Mouse (Mus musculus): ENCODE measurements at regions not wholly inside any gene's neighbourhood (a gene's known extent, or its start where the extent isn't known, plus 50 kb on each side); places are given as distances from the start of the nearest gene placed in this dataset.
"Not testable (repeated sequence)": the region's sequence is repeated elsewhere in the genome, so short reads cannot be mapped to it uniquely, and the experiment has no call there.

GRCm38 (mm10) chr2:171985813-171986572 is 57.3 kb downstream of the Cbln4 start:
- DNase-seq (ENCODE audit: low spot score in 2 of 2), result no peak

- DNase-seq (ENCODE audit: low spot score in 2 of 2), result no peak
These were observed 73.9 kb downstream of the Cbln4 start for GRCm38 (mm10) chr2:171969311-171969905.

GRCm38 (mm10) chr2:171946569-171947250 is 96.6 kb downstream of the Cbln4 start:
- DNase-seq (ENCODE audit: low spot score in 2 of 2), result no peak

GRCm38 (mm10) chr2:171942671-171943070 is 100.6 kb downstream of the Cbln4 start:
- no peak for DNase-seq (ENCODE audit: low spot score in 2 of 2)

- DNase-seq (ENCODE audit: low spot score in 2 of 2), result no peak
These were observed 107.5 kb downstream of the Cbln4 start for GRCm38 (mm10) chr2:171935646-171936325.

GRCm38 (mm10) chr2:171920960-171921359 is 122.3 kb downstream of the Cbln4 start:
- DNase-seq (ENCODE audit: low spot score in 2 of 2), result no peak

- DNase-seq (ENCODE audit: low spot score in 2 of 2), result no peak
These were observed 156.0 kb downstream of the Cbln4 start for GRCm38 (mm10) chr2:171887306-171887705.

GRCm38 (mm10) chr2:171879238-171879960 is 163.9 kb downstream of the Cbln4 start:
- DNase-seq (ENCODE audit: low spot score in 2 of 2), result not testable (repeated sequence)

- no peak for DNase-seq (ENCODE audit: low spot score in 2 of 2)
These were observed 175.7 kb downstream of the Cbln4 start for GRCm38 (mm10) chr2:171867550-171867949.

- DNase-seq (ENCODE audit: low spot score in 2 of 2), result no peak
These were observed 178.8 kb downstream of the Cbln4 start for GRCm38 (mm10) chr2:171864376-171864965.

GRCm38 (mm10) chr2:171862626-171863025 is 180.6 kb downstream of the Cbln4 start:
- DNase-seq (ENCODE audit: low spot score in 2 of 2), result no peak

GRCm38 (mm10) chr2:171858894-171859293 is 184.4 kb downstream of the Cbln4 start:
- no peak for DNase-seq (ENCODE audit: low spot score in 2 of 2)

- DNase-seq (ENCODE audit: low spot score in 2 of 2), result no peak
These were observed 186.8 kb downstream of the Cbln4 start for GRCm38 (mm10) chr2:171856491-171856890.

- DNase-seq (ENCODE audit: low spot score in 2 of 2), result no peak
These were observed 196.3 kb downstream of the Cbln4 start for GRCm38 (mm10) chr2:171846826-171847492.

- no peak for DNase-seq (ENCODE audit: low spot score in 2 of 2)
These were observed 203.1 kb downstream of the Cbln4 start for GRCm38 (mm10) chr2:171840058-171840713.

GRCm38 (mm10) chr2:171822156-171822555 is 221.1 kb downstream of the Cbln4 start:
- DNase-seq (ENCODE audit: low spot score in 2 of 2), result no peak

GRCm38 (mm10) chr2:171818504-171818903 is 224.8 kb downstream of the Cbln4 start:
- DNase-seq (ENCODE audit: low spot score in 2 of 2), result no peak

- no peak for DNase-seq (ENCODE audit: low spot score in 2 of 2)
These were observed 226.4 kb downstream of the Cbln4 start for GRCm38 (mm10) chr2:171816685-171817419.

- no peak for DNase-seq (ENCODE audit: low spot score in 2 of 2)
These were observed 230.6 kb downstream of the Cbln4 start for GRCm38 (mm10) chr2:171812701-171813100.
